ENCODE assay signal across 7 mouse cellular contexts in genomic region chr12:110498283-110499224, GRCm38 (mm10). TPM values are rescaled to one million over a fixed set of nuclear protein-coding genes. Genes with fewer than 3 reads are reported as not detected.
A peak's percentile ranks its signal among the peaks of the same experiment; 100 is the strongest.
DNase-seq lines count a peak whose midpoint lies in the region; ATAC-seq and TF ChIP-seq lines count a peak whose summit lies in the region.

No protein-coding gene starts in this region.

- DNase-seq in lung, postnatal 14 days = no peak
- DNase-seq in cerebellum, adult 11-12 months = peak; percentile 91
- DNase-seq in hindbrain, postnatal 0 days (ENCODE audit: low spot score) = no peak
- no peak for DNase-seq in frontal cortex, postnatal 25 days (ENCODE audit: low spot score in 2 of 2)
- no peak for DNase-seq in left cerebral cortex, postnatal 25 days (ENCODE audit: low spot score in 2 of 2)

- no peaks in the 10 kb centered on the region for H3K9me3 ChIP-seq in lung, embryonic 16.5 days (ENCODE audit: control insufficient read depth, low read length)
- no peaks in the 10 kb centered on the region for H3K9me3 ChIP-seq in hindbrain, postnatal 0 days (ENCODE audit: low read length)

- peak overlapping the region; percentile 9; the same call in 1 of the 2 replicates for H3K4me2 ChIP-seq in lung, embryonic 16.5 days (ENCODE audit: low read depth, low read length)
- H3K4me2 ChIP-seq in hindbrain, postnatal 0 days (ENCODE audit: low read depth, low read length) = no peak overlapping the region

- no peaks in the 10 kb centered on the region for H3K27me3 ChIP-seq in lung, embryonic 16.5 days (ENCODE audit: control insufficient read depth, insufficient read depth, low read depth, low read length)
- H3K27me3 ChIP-seq in hindbrain, postnatal 0 days (ENCODE audit: insufficient read depth, low read length) = no peaks in the 10 kb centered on the region

- H3K27ac ChIP-seq in lung, embryonic 16.5 days (ENCODE audit: low read length) = peak overlapping the region; percentile 76
- peak overlapping the region; percentile 22; the same call in 1 of the 2 replicates for H3K27ac ChIP-seq in hindbrain, postnatal 0 days

- intact Hi-C loops in left cerebral cortex, postnatal 25 days (cut with DNase I) = no loop called here

- 71% methylated on average over 22 of the region's 22 CpGs for WGBS in lung, embryonic 16.5 days
- 73% methylated on average over 22 of the region's 22 CpGs for WGBS in hindbrain, postnatal 0 days

- no peak overlapping the region for H3K4me3 ChIP-seq in lung, embryonic 16.5 days (ENCODE audit: low read length)
- no peak overlapping the region for H3K4me3 ChIP-seq in hindbrain, postnatal 0 days (ENCODE audit: low read length)

- ATAC-seq in lung, embryonic 16.5 days (ENCODE audit: low read depth) = peak; percentile 23; the same call in 1 of the 2 replicates
- ATAC-seq in hindbrain, postnatal 0 days = peak; percentile 53; the same call in 1 of the 2 replicates
- peak; percentile 81 for ATAC-seq in megakaryocyte-erythroid progenitor cell, adult 5-6 weeks (replicated peaks; ENCODE audit: low FRiP score, low TSS enrichment, poor library complexity, severe bottlenecking)

- peak overlapping the region; percentile 42; the same call in 1 of the 2 replicates for H3K9ac ChIP-seq in lung, embryonic 16.5 days (ENCODE audit: low read length)
- no peak overlapping the region for H3K9ac ChIP-seq in hindbrain, postnatal 0 days (replicated peaks; ENCODE audit: low read length)

- peaks cover 22% of the 10 kb centered on the region for H3K4me1 ChIP-seq in lung, embryonic 16.5 days (replicated peaks; ENCODE audit: control insufficient read depth, insufficient read depth, low read length)
- no peaks in the 10 kb centered on the region; the same call in 1 of the 2 replicates for H3K4me1 ChIP-seq in hindbrain, postnatal 0 days (ENCODE audit: insufficient read depth, low read length)

- TF ChIP-seq CTCF in hindbrain, postnatal 0 days (IDR thresholded peaks at IDR 0.05; ENCODE audit: low read depth) = no peak

- no peaks in the 10 kb centered on the region for H3K36me3 ChIP-seq in lung, embryonic 16.5 days (ENCODE audit: control insufficient read depth, insufficient read depth, low read length)
- H3K36me3 ChIP-seq in hindbrain, postnatal 0 days (ENCODE audit: insufficient read depth, low read length) = no peaks in the 10 kb centered on the region

RNA-seq across cellular contexts. Expression of gene Ppp2r5c, which starts 51.6 kb away (rescaled TPM):
- polyA plus RNA-seq in lung, embryonic 16.5 days (2015; fragmentation: Nextera tagmentation; extraction: Ambion mirVana) = 150 and 156 TPM in 2 replicates
- total RNA-seq in hindbrain, postnatal 0 days (2014; rRNA removed) = 108 and 118 TPM in 2 replicates
- 162 and 163 TPM in 2 replicates for polyA plus RNA-seq in hindbrain, postnatal 0 days (2015; fragmentation: Nextera tagmentation; extraction: Ambion mirVana)
- 99.2 and 117 TPM in 2 replicates for total RNA-seq in megakaryocyte-erythroid progenitor cell, adult 5-6 weeks (2014; fragmentation: Nextera tagmentation)
- total RNA-seq in megakaryocyte-erythroid progenitor cell, adult 5-6 weeks (2017) = 223 and 234 TPM in 2 replicates
- 100 to 1,000 TPM; 263 to 265 TPM for total RNA-seq in left cerebral cortex, postnatal 25 days (2021)

Comparison
In these comparisons a context has a peak if more than half of its experiments do, and no peak if none do; other contexts are left out.
1. ATAC-seq: peak in every context shown above with its lines; median percentile 81 in megakaryocyte-erythroid progenitor cell, adult 5-6 weeks; 53 in hindbrain, postnatal 0 days; 23 in lung, embryonic 16.5 days.